Mouse (Mus musculus) urinary bladder, postnatal 4 days (tissue): ENCODE measurements around the gene Borcs8.

Experiments
- DNase-seq, 2 experiments: peaks; one replicate each; pipeline ENCODE4 v3.0.0; 2021 to 2022; ENCODE audit warnings: low spot score in 2 of 2

Borcs8 gene

DNA sequence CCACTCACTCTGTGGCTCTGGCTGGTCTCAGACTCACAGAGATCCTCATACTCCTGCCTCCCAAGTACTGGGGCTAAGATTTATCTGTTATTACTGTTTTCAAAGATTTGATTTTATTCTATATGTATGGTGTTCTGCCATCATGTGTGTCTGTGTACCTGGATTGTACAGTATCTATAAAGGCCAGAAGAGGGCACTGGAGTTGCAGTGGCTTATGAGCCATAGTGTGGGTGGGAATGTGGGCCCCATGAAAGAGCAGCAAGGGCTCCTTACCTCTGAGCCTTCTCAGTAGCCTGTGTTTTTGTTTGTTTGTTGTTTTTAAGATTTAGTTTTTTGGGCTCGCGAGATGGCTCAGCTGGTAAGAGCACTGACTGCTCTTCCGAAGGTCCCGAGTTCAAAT lies 39.8 kb downstream of the Borcs8 start:
- no peak for DNase-seq

DNA sequence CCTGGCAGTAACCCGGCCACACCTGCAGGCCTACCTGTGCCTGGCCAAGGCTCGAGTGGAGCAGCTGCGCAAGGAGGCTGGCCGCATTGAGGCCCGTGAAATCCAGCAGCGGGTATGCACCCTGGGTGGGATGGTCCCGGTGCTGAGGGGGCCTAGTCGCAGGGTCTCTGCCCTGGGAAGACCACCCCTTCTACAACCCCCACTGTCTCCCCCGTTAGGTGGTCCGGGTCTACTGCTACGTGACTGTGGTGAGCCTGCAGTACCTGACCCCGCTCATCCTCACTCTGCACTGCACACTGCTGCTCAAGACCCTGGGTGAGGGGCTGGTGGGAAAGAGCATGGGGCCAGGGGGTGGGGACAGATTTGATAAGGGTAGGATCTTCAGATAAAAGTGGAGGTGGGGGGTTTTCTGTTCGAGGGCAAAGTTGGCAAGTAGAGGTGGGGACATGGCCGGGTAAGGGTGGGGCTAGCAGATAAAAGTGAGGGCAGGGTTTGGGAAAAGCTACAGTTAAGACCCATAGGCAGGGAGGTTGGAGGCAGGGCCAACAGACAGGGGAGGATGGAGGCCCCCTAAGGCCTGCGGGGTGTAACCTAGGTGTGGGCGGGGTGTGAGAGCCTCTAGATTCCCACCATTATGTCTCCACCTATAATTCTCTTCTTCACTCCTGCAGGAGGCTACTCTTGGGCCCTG lies 42.1 kb downstream of the Borcs8 start:
- DNase-seq, result no peak

DNA sequence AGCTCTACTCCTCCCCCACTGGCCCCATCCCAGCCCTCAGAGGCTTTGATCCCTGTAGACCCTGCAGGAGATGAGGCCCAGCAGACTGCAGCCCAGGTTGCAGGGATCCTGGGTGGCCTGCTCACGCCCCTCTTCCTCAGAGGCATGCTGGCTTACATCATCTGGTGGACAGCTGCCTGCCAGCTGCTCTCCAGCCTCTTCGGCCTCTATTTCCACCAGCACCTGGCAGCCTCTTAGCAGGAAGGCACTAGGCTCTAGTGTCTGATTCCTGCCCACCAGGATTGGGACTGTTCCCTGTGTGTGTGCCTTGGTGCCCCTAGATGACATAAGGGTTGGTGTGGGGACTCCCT lies 42.6 kb downstream of the Borcs8 start:
- DNase-seq, result no peak

GRCm38 (mm10) chr8:70183194-70183593 lies 43.9 kb downstream of the Borcs8 start:
- no peak for DNase-seq

GRCm38 (mm10) chr8:70188707-70189106 lies 49.4 kb downstream of the Borcs8 start:
- DNase-seq, result no peak

DNA sequence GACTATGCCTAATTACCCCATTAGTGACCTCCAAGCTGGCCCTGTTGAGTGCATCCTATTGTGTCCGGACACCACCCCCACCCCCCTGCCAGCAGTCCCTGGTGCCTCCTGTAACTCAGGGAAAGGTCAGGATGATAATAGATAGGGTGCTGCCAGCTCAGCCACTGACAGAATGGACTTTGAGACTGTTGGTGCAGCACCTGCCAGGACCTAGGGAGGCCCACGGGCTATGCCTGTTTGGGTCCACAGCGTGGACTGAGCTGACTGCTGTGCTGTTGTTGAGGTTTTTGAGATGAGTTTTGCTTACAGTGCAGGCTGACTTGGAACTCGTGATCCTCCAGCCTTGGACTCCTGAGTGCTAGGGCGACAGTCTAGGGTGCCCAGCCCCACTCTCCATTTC lies 53.9 kb downstream of the Borcs8 start:
- DNase-seq, result no peak

DNA sequence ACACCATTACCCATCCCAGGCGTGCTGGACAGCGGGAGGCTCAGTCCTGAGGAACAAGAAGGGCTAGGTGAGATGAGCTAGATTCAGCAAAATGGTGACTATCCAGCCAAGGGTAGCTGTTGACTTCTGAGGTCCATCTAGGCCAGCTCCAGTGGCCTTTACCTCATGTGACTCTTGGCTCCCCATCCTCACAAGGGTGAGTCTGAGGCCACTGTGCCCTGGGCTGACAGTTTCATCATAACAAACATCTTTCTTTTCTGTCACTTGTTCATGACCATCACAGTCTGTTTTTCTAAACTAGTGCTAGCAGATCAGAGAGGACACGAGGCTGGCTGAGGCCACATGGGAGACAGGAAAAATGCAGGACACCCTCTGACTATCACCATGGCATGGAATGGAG lies 54.9 kb downstream of the Borcs8 start:
- DNase-seq, result no peak

GRCm38 (mm10) chr8:70195762-70196161 lies 56.5 kb downstream of the Borcs8 start:
- DNase-seq, result no peak
